In the genomic region with DNA sequence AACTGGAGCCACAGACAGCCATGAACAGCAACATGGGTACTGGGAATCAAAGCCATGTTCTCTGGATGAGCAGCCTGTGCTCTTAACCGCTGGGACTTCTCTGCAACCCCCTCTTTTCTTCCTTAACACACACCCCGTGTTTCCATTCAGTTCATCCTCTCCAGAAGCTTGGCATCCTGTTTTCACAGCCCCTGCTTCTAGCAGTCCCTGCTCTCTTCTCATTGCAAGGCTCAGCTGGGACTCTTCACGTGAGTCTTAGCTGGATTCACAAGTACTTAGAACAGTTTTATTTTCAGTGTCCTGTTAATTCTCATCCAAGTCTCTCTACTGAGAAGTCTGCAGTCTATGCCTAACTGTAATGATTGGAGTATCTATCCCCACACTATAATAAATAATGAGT, we compare ENCODE assay signal across 16 mouse cellular contexts.
"Had no signal": no experiment of that assay in that cellular context is flagged by ENCODE, and none has a peak within 500 bp of the region (broad histone marks: within the 10 kb centered on the region; RNA-seq: fewer than 3 reads in every experiment).

No protein-coding gene starts in this region.

- H3K36me3 ChIP-seq: neural tube, embryonic 12.5 days; neural tube, embryonic 13.5 days; neural tube, embryonic 15.5 days; stomach, embryonic 15.5 days had no signal

- DNase-seq: retina, postnatal 1 day; right cerebral cortex, adult 18-20 months; right cerebral cortex, postnatal 14 days; right cerebral cortex, postnatal 25 days; right cerebral cortex, postnatal 4 days; spleen, adult 18-20 months; thymus, adult 18-20 months; thymus, adult 2 months; thymus, postnatal 14 days; thymus, postnatal 25 days; thymus, postnatal 36 days; thymus, postnatal 4 days had no signal

- H3K4me2 ChIP-seq: neural tube, embryonic 12.5 days; neural tube, embryonic 13.5 days; neural tube, embryonic 15.5 days; stomach, embryonic 15.5 days had no signal

- H3K27me3 ChIP-seq: neural tube, embryonic 15.5 days; stomach, embryonic 15.5 days had no signal

- H3K27ac ChIP-seq: neural tube, embryonic 12.5 days; neural tube, embryonic 13.5 days; neural tube, embryonic 15.5 days; stomach, embryonic 15.5 days had no signal

- H3K4me3 ChIP-seq: neural tube, embryonic 12.5 days; neural tube, embryonic 13.5 days; neural tube, embryonic 15.5 days; stomach, embryonic 15.5 days had no signal

- H3K9ac ChIP-seq: neural tube, embryonic 12.5 days; neural tube, embryonic 13.5 days; neural tube, embryonic 15.5 days; stomach, embryonic 15.5 days had no signal

- H3K9me3 ChIP-seq: neural tube, embryonic 12.5 days; neural tube, embryonic 13.5 days; neural tube, embryonic 15.5 days; stomach, embryonic 15.5 days had no signal

- H3K4me1 ChIP-seq: neural tube, embryonic 12.5 days; neural tube, embryonic 15.5 days; stomach, embryonic 15.5 days had no signal
